Mouse (Mus musculus): ENCODE data around the gene Thrap3.
A peak's percentile ranks its signal among the peaks of the same experiment; 100 is the strongest.

Thrap3 gene

DNA sequence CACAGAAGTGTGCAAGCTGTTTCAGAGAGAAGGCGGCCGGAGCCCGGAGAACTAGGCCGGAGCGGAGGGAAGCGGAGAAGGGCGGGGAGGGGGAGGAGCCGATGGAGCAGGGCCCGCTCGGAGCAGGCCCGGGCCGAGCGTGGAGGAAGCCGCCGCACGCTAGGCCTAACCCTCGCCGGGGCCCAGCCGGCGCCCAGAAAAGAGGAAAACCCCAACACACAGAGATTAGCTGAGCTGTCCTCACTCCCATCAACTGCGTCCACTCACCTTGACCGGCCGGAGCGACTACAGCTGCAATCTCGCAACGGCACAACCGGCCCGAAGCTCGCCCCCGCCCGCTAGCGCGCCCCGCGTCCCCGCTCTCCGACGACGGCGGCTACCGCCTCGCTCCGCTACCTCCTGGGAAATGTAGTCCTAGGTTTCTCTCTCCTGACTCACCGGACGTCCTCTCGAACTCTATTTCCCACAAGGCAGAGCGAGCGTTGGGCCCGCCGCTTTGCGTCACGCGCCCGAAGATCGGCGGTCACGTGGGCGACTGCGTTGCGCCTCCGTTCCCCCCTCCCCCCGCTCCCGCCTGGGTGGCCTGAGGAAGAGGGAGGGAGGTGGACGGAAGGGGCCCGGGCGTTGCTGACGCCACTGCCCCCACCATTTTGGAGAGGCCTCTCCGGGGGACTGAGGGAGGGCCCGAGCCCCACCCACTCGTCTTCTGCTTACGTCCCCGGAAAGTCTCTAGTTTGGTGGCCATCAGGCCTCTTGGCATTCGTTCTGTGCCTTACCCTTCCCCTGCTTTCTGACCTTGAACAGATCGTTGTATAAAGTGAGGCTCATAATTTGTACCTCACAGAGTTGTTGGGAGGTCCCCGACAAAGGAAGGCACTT is at the start of gene Thrap3:
TSS of gene Thrap3 (minus strand) at position 458 of the 879 bp plus-strand sequence.
- DNase-seq (ENCODE audit: low read depth): peak; percentile 96

GRCm38 (mm10) chr4:126251655-126252254 is 49.2 kb upstream of the Thrap3 start:
- no peak for DNase-seq (ENCODE audit: low read depth)

GRCm38 (mm10) chr4:126250659-126251058 is 48.1 kb upstream of the Thrap3 start:
- DNase-seq (ENCODE audit: low read depth): no peak

GRCm38 (mm10) chr4:126248261-126248868 is 45.8 kb upstream of the Thrap3 start:
- DNase-seq (ENCODE audit: low read depth): no peak

GRCm38 (mm10) chr4:126246202-126246889 is 43.8 kb upstream of the Thrap3 start:
- DNase-seq (ENCODE audit: low read depth): no peak

GRCm38 (mm10) chr4:126242510-126242909 is 40.0 kb upstream of the Thrap3 start:
- DNase-seq (ENCODE audit: low read depth): no peak

GRCm38 (mm10) chr4:126241956-126242355 is 39.4 kb upstream of the Thrap3 start:
- DNase-seq (ENCODE audit: low read depth): no peak

GRCm38 (mm10) chr4:126239862-126240475 is 37.4 kb upstream of the Thrap3 start:
- no peak for DNase-seq (ENCODE audit: low read depth)

- no peak for DNase-seq (ENCODE audit: low read depth)
Measured at GRCm38 (mm10) chr4:126237721-126238242, 35.2 kb upstream of the Thrap3 start.

- DNase-seq (ENCODE audit: low read depth): no peak
Measured at GRCm38 (mm10) chr4:126236467-126237280, 34.1 kb upstream of the Thrap3 start.

DNA sequence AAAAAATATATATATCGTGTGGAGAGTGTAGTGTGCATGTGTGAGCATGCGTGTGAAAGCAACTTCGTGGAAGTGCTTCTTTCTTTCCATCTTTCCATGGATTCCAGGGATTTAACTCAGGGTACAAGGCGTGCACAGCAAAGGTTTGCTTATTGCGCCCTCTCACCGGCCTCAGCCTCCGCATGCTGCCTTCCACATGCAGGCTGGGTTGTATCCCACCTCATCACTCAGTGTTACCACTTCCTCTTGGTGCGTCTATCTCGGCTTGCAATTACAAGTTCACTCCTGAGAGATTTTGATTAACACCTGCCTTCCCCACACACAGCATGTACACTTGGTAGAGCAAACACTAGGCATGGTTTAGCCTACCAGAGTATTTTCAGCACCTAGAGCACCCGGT is 32.6 kb upstream of the Thrap3 start:
- DNase-seq (ENCODE audit: low read depth): no peak

- DNase-seq (ENCODE audit: low read depth): no peak
Measured at GRCm38 (mm10) chr4:126234496-126235175, 32.1 kb upstream of the Thrap3 start.

GRCm38 (mm10) chr4:126233676-126234308 is 31.2 kb upstream of the Thrap3 start:
- no peak for DNase-seq (ENCODE audit: low read depth)

DNA sequence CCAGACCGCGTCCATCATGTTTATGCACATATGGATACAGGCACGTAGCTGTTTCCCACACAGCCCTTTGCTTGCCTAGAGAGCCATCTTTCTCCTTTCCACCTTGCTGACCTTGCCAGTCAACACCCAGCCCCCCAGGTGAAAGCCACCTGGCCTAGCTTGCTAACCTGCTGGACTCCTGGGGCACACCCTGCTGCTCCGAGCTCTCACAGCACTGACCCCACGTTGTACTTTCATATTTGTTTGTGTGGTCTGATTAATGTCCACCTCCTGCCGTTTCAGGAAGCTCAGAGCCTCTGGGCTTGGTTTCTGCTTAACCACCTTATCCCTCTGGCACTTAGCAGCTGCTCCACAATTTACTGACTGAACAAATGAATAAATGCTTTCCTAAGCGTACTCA is 27.3 kb upstream of the Thrap3 start:
- DNase-seq (ENCODE audit: low read depth): no peak

DNA sequence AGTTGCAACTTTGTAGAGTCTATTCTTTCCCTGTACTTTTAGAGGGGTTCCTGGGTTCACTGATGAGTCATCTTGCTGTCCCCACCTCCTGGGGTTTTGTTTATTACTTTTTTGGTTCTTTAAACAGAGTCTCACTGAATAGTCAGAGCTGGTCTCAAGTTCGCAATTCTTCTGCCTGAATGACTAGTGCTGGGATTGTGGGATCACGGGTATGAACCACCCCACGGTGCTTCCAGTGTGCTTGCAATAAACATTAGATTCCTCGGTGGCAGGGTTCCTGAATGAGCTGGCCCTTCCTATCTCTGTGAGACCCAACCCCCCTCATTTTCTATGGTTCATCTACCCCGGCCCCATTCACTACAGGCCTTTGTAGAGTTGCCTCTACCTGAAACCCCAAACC is 25.6 kb upstream of the Thrap3 start:
- no peak for DNase-seq (ENCODE audit: low read depth)

GRCm38 (mm10) chr4:126227077-126227761 is 24.7 kb upstream of the Thrap3 start:
- DNase-seq (ENCODE audit: low read depth): peak; percentile 68

DNA sequence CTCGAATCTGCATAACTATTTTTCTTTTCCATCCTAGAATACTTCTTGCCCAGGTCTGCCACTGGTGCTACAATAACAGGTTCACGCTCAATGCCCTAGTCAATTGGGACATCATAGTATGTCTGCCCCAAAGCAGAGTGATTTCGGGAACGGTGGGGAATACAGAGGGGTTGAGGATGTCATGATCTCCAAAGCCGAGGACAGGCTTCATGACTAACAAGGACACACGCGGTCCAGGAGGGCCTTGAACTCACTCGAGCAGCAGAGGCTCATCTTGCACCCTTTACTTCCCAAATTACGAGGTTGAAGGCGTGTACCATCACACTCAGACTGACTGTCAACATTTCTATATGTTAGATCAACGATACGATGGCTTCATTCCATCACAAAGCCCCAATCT is 24.1 kb upstream of the Thrap3 start:
- no peak for DNase-seq (ENCODE audit: low read depth)

- DNase-seq (ENCODE audit: low read depth): no peak
Measured at GRCm38 (mm10) chr4:126222631-126223030, 20.1 kb upstream of the Thrap3 start.

GRCm38 (mm10) chr4:126220045-126220444 is 17.5 kb upstream of the Thrap3 start:
- DNase-seq (ENCODE audit: low read depth): no peak
